Mouse (Mus musculus): ENCODE measurements at regions not wholly inside any gene's neighbourhood (a gene's known extent, or its start where the extent isn't known, plus 50 kb on each side); places are given as distances from the start of the nearest gene placed in this dataset.

DNA sequence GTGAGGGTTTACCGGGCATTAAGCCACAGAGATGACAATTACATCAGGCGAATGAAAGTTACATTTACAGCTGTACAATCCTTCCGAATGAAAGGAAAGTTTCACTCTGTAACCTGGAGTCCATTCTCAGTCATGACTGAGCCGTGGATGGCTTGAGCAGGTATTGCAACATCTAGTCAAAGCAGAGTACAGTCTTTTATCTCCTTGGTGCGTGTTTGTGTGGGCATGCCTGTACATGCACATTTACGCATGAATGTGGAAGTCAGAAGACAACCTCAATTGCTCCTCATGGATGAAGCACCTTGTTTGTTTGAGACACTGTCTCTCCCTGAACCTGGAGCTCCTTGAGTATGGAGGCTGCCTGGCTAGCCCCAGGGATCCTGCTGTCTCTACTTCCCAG is 175.9 kb upstream of the Cxcr4 start:
- no peak overlapping the region for H3K9ac ChIP-seq (ENCODE audit: low read length)
- WGBS, result 85% methylated on average over 6 of the region's 6 CpGs
- H3K4me2 ChIP-seq (ENCODE audit: low read depth, low read length), result no peak overlapping the region
- H3K4me1 ChIP-seq (ENCODE audit: control insufficient read depth, insufficient read depth, low read length), result no peaks in the 10 kb centered on the region
- H3K27me3 ChIP-seq (ENCODE audit: control insufficient read depth, insufficient read depth, low read length), result no peaks in the 10 kb centered on the region
- no peaks in the 10 kb centered on the region for H3K36me3 ChIP-seq (ENCODE audit: control insufficient read depth, insufficient read depth)
- no peak overlapping the region for H3K4me3 ChIP-seq (ENCODE audit: low read length)
- H3K9me3 ChIP-seq (replicated peaks; ENCODE audit: control insufficient read depth, low read length), result no peaks in the 10 kb centered on the region
- H3K27ac ChIP-seq (ENCODE audit: low read length), result no peak overlapping the region
- ATAC-seq (replicated peaks; ENCODE audit: extremely low read depth, insufficient read depth, low FRiP score), result no peak

DNA sequence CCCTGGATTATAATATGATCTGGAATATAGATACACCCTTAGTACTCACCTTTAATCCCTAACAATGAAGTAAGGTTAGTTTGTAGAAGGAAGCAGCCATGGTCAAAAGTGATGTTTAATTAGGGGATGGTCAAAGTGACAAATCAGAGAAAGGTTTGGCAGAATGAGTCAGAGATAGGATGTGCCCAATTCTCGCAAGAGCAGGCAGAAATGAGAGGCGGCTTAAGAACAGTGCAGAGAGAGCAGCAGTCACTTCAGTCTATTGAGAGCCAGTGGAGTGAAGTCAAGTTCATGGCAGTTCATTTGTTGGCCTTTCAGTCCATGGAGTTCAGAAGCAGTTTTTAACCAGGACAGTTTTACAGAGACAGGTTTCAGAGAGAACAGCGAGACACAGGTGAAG is 175.3 kb upstream of the Cxcr4 start:
- Histone ChIP-seq H3K4me2 (ENCODE audit: low read depth, low read length) (no peak overlapping the region), H3K9ac (ENCODE audit: low read length) (no peak overlapping the region), H3K27me3 (ENCODE audit: control insufficient read depth, insufficient read depth, low read length) (no peaks in the 10 kb centered on the region), H3K4me3 (ENCODE audit: low read length) (no peak overlapping the region), H3K9me3 (replicated peaks; ENCODE audit: control insufficient read depth, low read length) (no peaks in the 10 kb centered on the region), H3K27ac (ENCODE audit: low read length) (no peak overlapping the region), H3K36me3 (ENCODE audit: control insufficient read depth, insufficient read depth) (no peaks in the 10 kb centered on the region), H3K4me1 (ENCODE audit: control insufficient read depth, insufficient read depth, low read length) (no peaks in the 10 kb centered on the region)
- WGBS, result 75% methylated on average over 3 of the region's 3 CpGs
- no peak for ATAC-seq (replicated peaks; ENCODE audit: extremely low read depth, insufficient read depth, low FRiP score)

DNA sequence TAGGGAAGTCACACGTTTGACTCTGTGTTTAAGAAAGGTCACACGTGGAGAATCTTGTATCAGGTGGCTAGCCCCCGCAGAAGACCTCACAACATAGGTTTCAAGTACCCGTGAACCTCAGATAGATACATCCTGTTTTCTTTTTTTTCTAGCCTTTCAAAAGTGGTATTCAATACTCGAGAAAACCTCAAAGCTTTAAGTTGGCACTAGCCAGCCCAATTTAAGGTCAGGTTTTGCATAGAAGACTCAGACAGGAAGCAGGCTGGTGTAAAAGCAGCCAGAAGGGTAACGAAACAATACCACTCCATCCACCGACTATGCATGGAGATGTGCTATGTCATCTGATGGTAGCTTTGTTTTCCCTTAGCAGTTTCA is 174.8 kb upstream of the Cxcr4 start:
- Histone ChIP-seq H3K36me3 (ENCODE audit: control insufficient read depth, insufficient read depth) (no peaks in the 10 kb centered on the region), H3K4me2 (ENCODE audit: low read depth, low read length) (no peak overlapping the region), H3K9me3 (replicated peaks; ENCODE audit: control insufficient read depth, low read length) (no peaks in the 10 kb centered on the region), H3K27me3 (ENCODE audit: control insufficient read depth, insufficient read depth, low read length) (no peaks in the 10 kb centered on the region), H3K4me1 (ENCODE audit: control insufficient read depth, insufficient read depth, low read length) (no peaks in the 10 kb centered on the region), H3K9ac (ENCODE audit: low read length) (no peak overlapping the region), H3K27ac (ENCODE audit: low read length) (no peak overlapping the region), H3K4me3 (ENCODE audit: low read length) (no peak overlapping the region)
- 65% methylated on average over 7 of the region's 7 CpGs for WGBS
- ATAC-seq (replicated peaks; ENCODE audit: extremely low read depth, insufficient read depth, low FRiP score), result no peak

- Histone ChIP-seq H3K4me3 (ENCODE audit: low read length) (no peak overlapping the region), H3K4me1 (ENCODE audit: control insufficient read depth, insufficient read depth, low read length) (no peaks in the 10 kb centered on the region), H3K36me3 (ENCODE audit: control insufficient read depth, insufficient read depth) (no peaks in the 10 kb centered on the region), H3K27ac (ENCODE audit: low read length) (no peak overlapping the region), H3K9ac (ENCODE audit: low read length) (no peak overlapping the region), H3K4me2 (ENCODE audit: low read depth, low read length) (no peak overlapping the region), H3K9me3 (replicated peaks; ENCODE audit: control insufficient read depth, low read length) (no peaks in the 10 kb centered on the region), H3K27me3 (ENCODE audit: control insufficient read depth, insufficient read depth, low read length) (no peaks in the 10 kb centered on the region)
- WGBS, result 66% methylated on average over 7 of the region's 7 CpGs
- ATAC-seq (replicated peaks; ENCODE audit: extremely low read depth, insufficient read depth, low FRiP score), result no peak
Measured at GRCm38 (mm10) chr1:128766193-128766893, 174.2 kb upstream of the Cxcr4 start.

- ATAC-seq (replicated peaks; ENCODE audit: extremely low read depth, insufficient read depth, low FRiP score), result no peak
Measured at GRCm38 (mm10) chr1:128765626-128766025, 173.5 kb upstream of the Cxcr4 start.

DNA sequence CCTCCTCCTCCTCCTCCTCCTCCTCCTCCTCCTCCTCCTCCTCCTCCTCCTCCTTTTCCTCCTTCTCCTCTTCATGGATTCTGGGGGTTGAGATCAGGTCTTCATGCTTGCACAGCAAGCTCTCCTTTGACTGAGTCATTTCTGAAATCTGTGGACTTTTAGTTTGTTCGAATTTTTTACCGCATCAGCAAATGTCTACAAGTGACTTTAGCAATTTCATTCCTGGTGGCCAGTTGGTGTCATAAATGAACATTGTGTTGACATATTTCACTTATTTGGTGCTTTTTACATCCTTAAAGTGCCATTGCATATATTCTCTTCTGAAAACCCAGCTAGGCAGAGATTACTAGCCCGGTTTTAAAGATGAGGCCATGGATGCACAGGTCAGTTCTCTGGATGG is 173.0 kb upstream of the Cxcr4 start:
- WGBS, result 93% methylated on average over 3 of the region's 3 CpGs
- no peaks in the 10 kb centered on the region for H3K27me3 ChIP-seq (ENCODE audit: control insufficient read depth, insufficient read depth, low read length)

More at GRCm38 (mm10) chr1:128765626-128766025, 173.5 kb upstream of the Cxcr4 start:
- H3K4me3 ChIP-seq (ENCODE audit: low read length), result no peak overlapping the region
- H3K9me3 ChIP-seq (replicated peaks; ENCODE audit: control insufficient read depth, low read length), result no peaks in the 10 kb centered on the region
- no peak overlapping the region for H3K4me2 ChIP-seq (ENCODE audit: low read depth, low read length)
- WGBS, result 50% methylated on average over 2 of the region's 2 CpGs
- H3K9ac ChIP-seq (ENCODE audit: low read length), result no peak overlapping the region
- no peaks in the 10 kb centered on the region for H3K4me1 ChIP-seq (ENCODE audit: control insufficient read depth, insufficient read depth, low read length)
- no peak overlapping the region for H3K27ac ChIP-seq (ENCODE audit: low read length)
- H3K36me3 ChIP-seq (ENCODE audit: control insufficient read depth, insufficient read depth), result no peaks in the 10 kb centered on the region
- H3K27me3 ChIP-seq (ENCODE audit: control insufficient read depth, insufficient read depth, low read length), result no peaks in the 10 kb centered on the region

DNA sequence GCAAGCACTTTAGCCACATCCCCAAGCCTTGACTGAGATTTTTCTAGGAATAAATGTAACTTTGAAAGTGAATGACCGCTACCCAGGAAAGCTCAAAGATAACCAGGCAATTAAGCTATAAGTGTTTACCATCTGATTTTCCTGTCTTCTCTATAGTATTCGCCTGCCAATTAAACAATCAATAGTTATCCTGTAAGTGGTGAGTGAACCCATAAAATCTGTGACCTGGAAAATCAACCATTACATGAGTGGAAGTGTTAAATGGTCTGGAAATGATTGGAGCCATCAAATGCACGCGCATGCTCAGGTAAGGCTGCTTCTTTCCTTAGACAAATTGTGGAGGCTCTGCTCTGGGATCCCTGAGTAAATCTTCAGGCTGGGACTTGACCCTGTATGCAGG is 170.8 kb upstream of the Cxcr4 start:
- Histone ChIP-seq H3K27me3 (ENCODE audit: control insufficient read depth, insufficient read depth, low read length) (no peaks in the 10 kb centered on the region), H3K4me3 (ENCODE audit: low read length) (no peak overlapping the region), H3K27ac (ENCODE audit: low read length) (no peak overlapping the region), H3K9ac (ENCODE audit: low read length) (no peak overlapping the region), H3K4me2 (ENCODE audit: low read depth, low read length) (no peak overlapping the region), H3K36me3 (ENCODE audit: control insufficient read depth, insufficient read depth) (no peaks in the 10 kb centered on the region), H3K9me3 (replicated peaks; ENCODE audit: control insufficient read depth, low read length) (no peaks in the 10 kb centered on the region), H3K4me1 (ENCODE audit: control insufficient read depth, insufficient read depth, low read length) (no peaks in the 10 kb centered on the region)
- no peak for ATAC-seq (replicated peaks; ENCODE audit: extremely low read depth, insufficient read depth, low FRiP score)
- whole genome bisulfite sequencing, result 81% methylated on average over 4 of the region's 4 CpGs

More for the DNA sequence above, 173.0 kb upstream of the Cxcr4 start:
- no peak overlapping the region for H3K27ac ChIP-seq (ENCODE audit: low read length)
- H3K9me3 ChIP-seq (replicated peaks; ENCODE audit: control insufficient read depth, low read length), result no peaks in the 10 kb centered on the region
- H3K4me1 ChIP-seq (ENCODE audit: control insufficient read depth, insufficient read depth, low read length), result no peaks in the 10 kb centered on the region
- no peak overlapping the region for H3K4me3 ChIP-seq (ENCODE audit: low read length)
- no peak overlapping the region for H3K9ac ChIP-seq (ENCODE audit: low read length)
- H3K36me3 ChIP-seq (ENCODE audit: control insufficient read depth, insufficient read depth), result no peaks in the 10 kb centered on the region
- H3K4me2 ChIP-seq (ENCODE audit: low read depth, low read length), result no peak overlapping the region
- ATAC-seq (replicated peaks; ENCODE audit: extremely low read depth, insufficient read depth, low FRiP score), result no peak

DNA sequence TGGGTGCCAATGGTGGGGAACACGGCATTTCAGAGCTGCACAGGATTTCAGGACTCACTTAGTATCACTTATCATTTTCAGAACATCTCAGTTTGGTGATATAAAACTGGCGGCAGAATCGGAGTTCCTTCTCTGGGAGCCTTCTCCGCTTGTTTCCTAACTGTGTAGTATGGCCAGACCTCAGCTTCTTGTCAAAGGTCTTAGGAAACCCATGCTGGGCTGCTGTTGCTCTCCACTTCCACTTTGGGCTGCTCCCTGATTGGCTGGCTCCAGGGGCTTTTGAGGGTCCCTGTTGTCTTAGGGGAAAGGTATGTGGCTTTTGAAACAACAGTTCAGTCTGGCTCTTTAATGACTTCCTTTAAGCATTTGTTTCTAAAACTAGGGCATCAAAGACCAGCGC is 170.0 kb upstream of the Cxcr4 start:
- no peak overlapping the region for H3K9ac ChIP-seq (ENCODE audit: low read length)
- H3K27ac ChIP-seq (ENCODE audit: low read length), result no peak overlapping the region
- no peak for ATAC-seq (replicated peaks; ENCODE audit: extremely low read depth, insufficient read depth, low FRiP score)
- no peak overlapping the region for H3K4me2 ChIP-seq (ENCODE audit: low read depth, low read length)
- no peaks in the 10 kb centered on the region for H3K27me3 ChIP-seq (ENCODE audit: control insufficient read depth, insufficient read depth, low read length)
- H3K4me1 ChIP-seq (ENCODE audit: control insufficient read depth, insufficient read depth, low read length), result no peaks in the 10 kb centered on the region
- 61% methylated on average over 5 of the region's 5 CpGs for WGBS
- H3K36me3 ChIP-seq (ENCODE audit: control insufficient read depth, insufficient read depth), result no peaks in the 10 kb centered on the region
- no peaks in the 10 kb centered on the region for H3K9me3 ChIP-seq (replicated peaks; ENCODE audit: control insufficient read depth, low read length)
- no peak overlapping the region for H3K4me3 ChIP-seq (ENCODE audit: low read length)

DNA sequence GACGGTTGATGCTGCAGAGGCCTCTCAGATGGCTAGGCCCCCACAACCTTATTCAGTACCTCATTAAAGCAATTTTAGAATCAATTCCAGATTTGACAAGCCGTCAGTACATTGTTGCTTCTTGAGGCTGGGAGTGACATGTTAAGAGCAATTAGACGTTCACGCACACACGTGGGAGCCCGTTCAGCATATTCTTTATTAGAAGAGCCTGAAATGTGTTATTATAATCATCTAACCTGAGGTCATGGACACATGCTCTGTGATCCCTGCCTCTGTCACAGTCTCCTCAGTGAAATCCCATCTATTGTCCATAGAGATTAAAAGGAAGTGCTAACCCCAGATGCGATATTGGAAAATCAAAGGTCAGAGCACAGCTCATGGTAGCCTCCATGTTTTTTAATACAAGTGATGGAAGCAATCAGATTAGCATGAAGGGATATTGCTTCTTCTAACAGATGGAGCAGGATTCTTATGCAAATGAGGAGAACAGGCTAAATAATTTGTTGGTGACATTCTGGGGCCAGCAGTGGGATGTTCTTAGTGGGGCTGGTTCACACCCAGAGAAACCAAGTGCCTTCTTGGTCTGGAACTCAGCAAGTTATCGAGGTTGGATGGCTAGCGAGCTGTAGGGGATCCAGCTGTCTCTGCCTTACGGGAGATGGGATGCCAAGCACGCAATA is 166.8 kb upstream of the Cxcr4 start:
- WGBS, result 89% methylated on average over 11 of the region's 11 CpGs
- Histone ChIP-seq H3K4me3 (ENCODE audit: low read length) (no peak overlapping the region), H3K4me1 (ENCODE audit: control insufficient read depth, insufficient read depth, low read length) (no peaks in the 10 kb centered on the region), H3K27me3 (ENCODE audit: control insufficient read depth, insufficient read depth, low read length) (no peaks in the 10 kb centered on the region), H3K27ac (ENCODE audit: low read length) (no peak overlapping the region), H3K4me2 (ENCODE audit: low read depth, low read length) (no peak overlapping the region), H3K9me3 (replicated peaks; ENCODE audit: control insufficient read depth, low read length) (no peaks in the 10 kb centered on the region), H3K9ac (ENCODE audit: low read length) (no peak overlapping the region), H3K36me3 (ENCODE audit: control insufficient read depth, insufficient read depth) (no peaks in the 10 kb centered on the region)
- ATAC-seq (replicated peaks; ENCODE audit: extremely low read depth, insufficient read depth, low FRiP score), result no peak
